Mouse (Mus musculus) ES-E14 (cell line): Measurements from ENCODE around the gene Tmem213.

ENCODE experiments used
- CHD2 ChIP-seq: IDR thresholded peaks from 2 replicates; pipeline ENCODE4 v1.6.1; 2014; ENCODE audit warnings: mild to moderate bottlenecking, low read depth, low read length, inconsistent platforms
- HCFC1 ChIP-seq: IDR thresholded peaks from 2 replicates; pipeline ENCODE4 v1.6.1; 2012; ENCODE audit warnings: low read length, inconsistent platforms, borderline replicate concordance; ENCODE audit not compliant: insufficient read depth
- MAFK ChIP-seq: IDR thresholded peaks from 2 replicates; pipeline ENCODE4 v1.6.1; 2014; ENCODE audit warnings: mild to moderate bottlenecking, low read depth, low read length, inconsistent platforms; ENCODE audit not compliant: insufficient read depth
- ZC3H11A ChIP-seq: IDR thresholded peaks from 2 replicates; pipeline ENCODE4 v1.6.1; 2012; ENCODE audit warnings: low read depth, mild to moderate bottlenecking, inconsistent platforms, low read length, borderline replicate concordance

- TF ChIP-seq CHD2 (no peak), HCFC1 (no peak), ZC3H11A (no peak), MAFK (no peak)
Observed at GRCm38 (mm10) chr6:38131801-38132231, 22.8 kb downstream of the Tmem213 start.
